Mouse (Mus musculus) embryonic facial prominence, embryonic 12.5 days (tissue): ENCODE measurements around the gene Ccdc189. TPM values are rescaled to one million over a fixed set of nuclear protein-coding genes. Genes with fewer than 3 reads are reported as not detected.

Experiments used
- ATAC-seq: fragments of 200-750 bp; cut with Nextera tagmentation; 2 replicates; pipeline ENCODE4 v1.8.0; 2017; ENCODE audit not compliant: insufficient number of reproducible peaks, insufficient read depth, low FRiP score, low TSS enrichment
- H3K27ac ChIP-seq: fragments of 300-500 bp; sonication (generic); 2 replicates; pipeline ENCODE4 v1.5.1; 2016; ENCODE audit warnings: mild to moderate bottlenecking
- H3K27me3 ChIP-seq: fragments of 300-500 bp; sonication (generic); 2 replicates; pipeline ENCODE4 v1.6.1; 2016; ENCODE audit warnings: mild to moderate bottlenecking, moderate library complexity
- H3K36me3 ChIP-seq: fragments of 300-500 bp; sonication (generic); 2 replicates; pipeline ENCODE4 v1.6.1; 2016; ENCODE audit warnings: mild to moderate bottlenecking
- H3K4me1 ChIP-seq: fragments of 300-500 bp; sonication (generic); 2 replicates; pipeline ENCODE4 v1.6.1; 2016
- H3K4me2 ChIP-seq: fragments of 300-500 bp; sonication (generic); replicated peaks from 2 replicates; pipeline ENCODE4 v1.6.1; 2016; ENCODE audit warnings: mild to moderate bottlenecking, moderate library complexity
- H3K4me3 ChIP-seq: fragments of 300-500 bp; sonication (generic); 2 replicates; pipeline ENCODE4 v1.5.1; 2016; ENCODE audit warnings: mild to moderate bottlenecking
- H3K9ac ChIP-seq: fragments of 300-500 bp; sonication (generic); 2 replicates; pipeline ENCODE4 v1.6.1; 2016; ENCODE audit warnings: mild to moderate bottlenecking, moderate library complexity
- H3K9me3 ChIP-seq: fragments of 300-500 bp; sonication (generic); 2 replicates; pipeline ENCODE4 v1.6.1; 2016; ENCODE audit warnings: mild to moderate bottlenecking, moderate library complexity
- WGBS: fragments of 180-500 bp; shearing (Covaris S2); methylation state at CpG from one replicate; pipeline ENCODE4 v1.1.7; 2016; 5-methylcytosine and 5-hydroxymethylcytosine counted together
- polyA plus RNA-seq: library from polyadenylated mRNA; unstranded; fragments of >200 nt; fragmentation: Nextera tagmentation; extraction: Ambion mirVana; gene quantifications from 2 replicates; pipeline ENCODE4 v1.2.1, GENCODE M21; 2016

Ccdc189 gene
- polyA plus RNA-seq, 1 experiment from 2014 or later: 11.0 TPM

- peak; percentile 19; the same call in 1 of the 2 replicates for ATAC-seq
- 1% methylated on average over 42 of the region's 44 CpGs for WGBS
- Histone ChIP-seq H3K4me2 (peak overlapping the region; percentile 86), H3K4me1 (peaks cover 13% of the 10 kb centered on the region), H3K9ac (peak overlapping the region; percentile 96), H3K27ac (peak overlapping the region; percentile 82), H3K36me3 (peaks cover 38% of the 10 kb centered on the region), H3K4me3 (peak overlapping the region; percentile 98), H3K27me3 (no peaks in the 10 kb centered on the region), H3K9me3 (peaks cover 5% of the 10 kb centered on the region; the same call in 1 of the 2 replicates)
Measured at GRCm38 (mm10) chr7:127614511-127614890, 26.1 kb upstream of the Ccdc189 start.

GRCm38 (mm10) chr7:127614091-127614490 lies 25.7 kb upstream of the Ccdc189 start:
- H3K4me2 ChIP-seq: peak overlapping the region; percentile 86
- no peaks in the 10 kb centered on the region for H3K27me3 ChIP-seq
- peak overlapping the region; percentile 96 for H3K9ac ChIP-seq
- no peak for ATAC-seq
- 16% methylated on average over 8 of the region's 8 CpGs for WGBS
- H3K36me3 ChIP-seq: peaks cover 42% of the 10 kb centered on the region
- H3K4me1 ChIP-seq: peaks cover 13% of the 10 kb centered on the region
- peak overlapping the region; percentile 82 for H3K27ac ChIP-seq
- H3K9me3 ChIP-seq: peaks cover 5% of the 10 kb centered on the region; the same call in 1 of the 2 replicates
- H3K4me3 ChIP-seq: peak overlapping the region; percentile 98

DNA sequence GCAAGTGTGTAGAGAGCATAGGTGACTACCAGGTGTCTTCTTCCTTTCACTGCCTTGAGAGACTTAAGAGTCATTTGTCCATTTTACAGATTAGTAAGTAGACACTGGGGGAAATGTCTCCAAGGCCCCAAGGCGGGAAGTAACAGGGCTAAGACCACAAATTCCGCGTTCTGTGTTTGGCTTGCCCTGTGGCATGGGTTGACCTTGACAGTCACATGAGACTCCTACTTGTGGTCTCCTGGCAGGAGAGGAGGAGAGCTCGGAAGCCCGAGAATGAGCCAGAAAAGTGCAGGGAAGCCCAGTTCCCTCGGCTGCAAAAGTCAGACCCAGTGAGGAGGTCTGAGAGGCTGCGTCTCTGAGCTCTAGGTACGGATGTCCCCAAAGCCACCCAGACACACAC lies 25.1 kb upstream of the Ccdc189 start:
- 78% methylated on average over 8 of the region's 8 CpGs for WGBS
- Histone ChIP-seq H3K9me3 (peaks cover 5% of the 10 kb centered on the region; the same call in 1 of the 2 replicates), H3K9ac (peak overlapping the region; percentile 96; the same call in 1 of the 2 replicates), H3K36me3 (peaks cover 48% of the 10 kb centered on the region), H3K27me3 (no peaks in the 10 kb centered on the region), H3K27ac (no peak overlapping the region; the same call in 1 of the 2 replicates), H3K4me3 (peak overlapping the region; percentile 98), H3K4me1 (peaks cover 13% of the 10 kb centered on the region), H3K4me2 (peak overlapping the region; percentile 86)
- no peak for ATAC-seq

DNA sequence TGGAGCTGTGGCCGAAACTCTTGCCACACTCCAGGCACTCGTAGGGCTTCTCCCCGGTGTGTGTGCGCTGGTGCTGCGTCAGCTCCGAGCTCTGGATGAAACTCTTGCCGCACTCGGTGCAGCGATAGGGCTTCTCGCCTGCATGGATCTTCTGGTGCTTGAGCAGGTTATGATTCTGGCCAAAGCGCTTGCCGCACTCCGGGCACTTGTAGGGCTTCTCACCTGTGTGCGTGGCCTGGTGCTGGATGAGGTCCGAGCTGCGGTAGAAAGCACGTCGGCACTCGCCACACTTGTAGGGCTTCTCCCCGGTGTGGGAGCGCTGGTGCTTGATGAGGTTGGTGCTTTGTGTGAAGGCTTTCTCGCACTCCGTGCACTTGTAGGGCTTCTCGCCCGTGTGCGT lies 23.2 kb upstream of the Ccdc189 start:
- Histone ChIP-seq H3K27me3 (no peaks in the 10 kb centered on the region), H3K27ac (no peak overlapping the region), H3K36me3 (peaks cover 62% of the 10 kb centered on the region), H3K9me3 (peaks cover 5% of the 10 kb centered on the region; the same call in 1 of the 2 replicates), H3K4me3 (0 out of 2 replicates have a peak overlapping the region, but pooled peaks have one; percentile 4), H3K4me2 (no peak overlapping the region), H3K4me1 (peaks cover 13% of the 10 kb centered on the region), H3K9ac (no peak overlapping the region)
- no peak for ATAC-seq
- 96% methylated on average over 26 of the region's 26 CpGs for WGBS

- 0 out of 2 replicates have a peak overlapping the region, but pooled peaks have one; percentile 4 for H3K4me3 ChIP-seq
- peaks cover 5% of the 10 kb centered on the region; the same call in 1 of the 2 replicates for H3K9me3 ChIP-seq
- no peak overlapping the region for H3K9ac ChIP-seq
- H3K36me3 ChIP-seq: peaks cover 68% of the 10 kb centered on the region
- no peaks in the 10 kb centered on the region for H3K27me3 ChIP-seq
- H3K27ac ChIP-seq: no peak overlapping the region
- WGBS: 96% methylated on average over 29 of the region's 29 CpGs
- no peak for ATAC-seq
- no peak overlapping the region for H3K4me2 ChIP-seq
- H3K4me1 ChIP-seq: peaks cover 13% of the 10 kb centered on the region
Measured at GRCm38 (mm10) chr7:127611011-127611410, 22.6 kb upstream of the Ccdc189 start.

- no peak for ATAC-seq
- Histone ChIP-seq H3K27ac (no peak overlapping the region), H3K4me1 (no peaks in the 10 kb centered on the region), H3K4me2 (no peak overlapping the region), H3K27me3 (no peaks in the 10 kb centered on the region), H3K9ac (no peak overlapping the region), H3K36me3 (peaks cover 87% of the 10 kb centered on the region), H3K4me3 (no peak overlapping the region), H3K9me3 (peaks cover 5% of the 10 kb centered on the region; the same call in 1 of the 2 replicates)
- 82% methylated on average over 6 of the region's 6 CpGs for WGBS
Measured at GRCm38 (mm10) chr7:127607150-127607549, 18.8 kb upstream of the Ccdc189 start.

- H3K4me3 ChIP-seq: no peak overlapping the region
- H3K4me1 ChIP-seq: no peaks in the 10 kb centered on the region
- no peak overlapping the region for H3K27ac ChIP-seq
- peaks cover 85% of the 10 kb centered on the region for H3K36me3 ChIP-seq
- WGBS: 87% methylated on average over 10 of the region's 10 CpGs
- ATAC-seq: no peak
- H3K9me3 ChIP-seq: no peaks in the 10 kb centered on the region
- no peak overlapping the region for H3K9ac ChIP-seq
- no peaks in the 10 kb centered on the region for H3K27me3 ChIP-seq
- H3K4me2 ChIP-seq: no peak overlapping the region
Measured at GRCm38 (mm10) chr7:127604256-127604655, 15.9 kb upstream of the Ccdc189 start.

DNA sequence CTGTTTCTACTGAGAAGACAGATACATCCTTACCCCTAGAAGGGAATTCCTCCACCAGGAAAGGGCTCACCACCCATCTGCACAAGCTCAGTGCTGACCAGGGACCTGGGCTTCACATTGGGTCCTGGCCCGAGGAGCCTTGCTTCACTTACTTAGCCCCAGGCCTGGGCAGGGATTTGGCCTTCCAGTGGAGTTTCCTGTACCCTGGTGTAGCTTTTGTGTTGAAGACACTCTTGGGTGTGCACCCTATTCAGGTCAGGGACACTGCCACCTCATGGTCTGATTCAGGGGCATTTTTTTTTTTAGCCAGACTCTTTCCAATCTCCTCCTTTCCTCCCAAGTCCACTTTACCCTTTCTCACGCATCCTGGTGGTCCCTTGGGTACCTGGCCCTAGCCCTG lies 14.5 kb upstream of the Ccdc189 start:
- no peak overlapping the region for H3K4me2 ChIP-seq
- no peaks in the 10 kb centered on the region for H3K4me1 ChIP-seq
- H3K9ac ChIP-seq: no peak overlapping the region
- H3K4me3 ChIP-seq: no peak overlapping the region
- ATAC-seq: no peak
- H3K9me3 ChIP-seq: no peaks in the 10 kb centered on the region
- 78% methylated on average over 2 of the region's 2 CpGs for WGBS
- H3K27ac ChIP-seq: no peak overlapping the region
- peaks cover 83% of the 10 kb centered on the region for H3K36me3 ChIP-seq
- no peaks in the 10 kb centered on the region for H3K27me3 ChIP-seq

DNA sequence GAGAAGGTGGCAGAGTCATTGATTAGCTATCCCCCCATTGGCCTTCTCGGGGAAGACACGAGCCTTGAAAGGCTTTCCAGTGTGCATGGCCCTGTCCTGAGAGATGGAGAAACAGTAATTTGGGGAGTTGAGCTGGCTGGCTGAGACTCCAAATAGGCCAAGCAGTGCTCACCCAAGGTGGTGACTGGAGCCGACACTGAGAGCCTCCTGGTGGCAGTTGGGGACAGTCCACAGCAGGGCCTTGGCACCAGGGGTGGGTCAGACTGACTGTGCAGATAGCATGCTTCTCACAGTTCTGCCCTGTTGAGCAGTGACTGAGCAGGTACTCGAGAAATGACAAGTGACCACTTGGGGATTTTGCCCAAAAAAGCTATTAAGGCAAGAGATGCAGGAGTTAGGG lies 13.3 kb upstream of the Ccdc189 start:
- Histone ChIP-seq H3K27me3 (no peaks in the 10 kb centered on the region), H3K4me2 (no peak overlapping the region), H3K9me3 (no peaks in the 10 kb centered on the region), H3K4me3 (no peak overlapping the region), H3K4me1 (no peaks in the 10 kb centered on the region), H3K27ac (no peak overlapping the region), H3K9ac (no peak overlapping the region), H3K36me3 (peaks cover 88% of the 10 kb centered on the region)
- ATAC-seq: no peak
- WGBS: 85% methylated on average over 4 of the region's 4 CpGs

GRCm38 (mm10) chr7:127600612-127601011 lies 12.2 kb upstream of the Ccdc189 start:
- Histone ChIP-seq H3K27me3 (no peaks in the 10 kb centered on the region), H3K4me2 (no peak overlapping the region), H3K4me3 (no peak overlapping the region), H3K9me3 (no peaks in the 10 kb centered on the region), H3K27ac (no peak overlapping the region), H3K4me1 (no peaks in the 10 kb centered on the region), H3K36me3 (peaks cover 90% of the 10 kb centered on the region), H3K9ac (no peak overlapping the region)
- WGBS: 93% methylated on average over 7 of the region's 7 CpGs
- no peak for ATAC-seq

DNA sequence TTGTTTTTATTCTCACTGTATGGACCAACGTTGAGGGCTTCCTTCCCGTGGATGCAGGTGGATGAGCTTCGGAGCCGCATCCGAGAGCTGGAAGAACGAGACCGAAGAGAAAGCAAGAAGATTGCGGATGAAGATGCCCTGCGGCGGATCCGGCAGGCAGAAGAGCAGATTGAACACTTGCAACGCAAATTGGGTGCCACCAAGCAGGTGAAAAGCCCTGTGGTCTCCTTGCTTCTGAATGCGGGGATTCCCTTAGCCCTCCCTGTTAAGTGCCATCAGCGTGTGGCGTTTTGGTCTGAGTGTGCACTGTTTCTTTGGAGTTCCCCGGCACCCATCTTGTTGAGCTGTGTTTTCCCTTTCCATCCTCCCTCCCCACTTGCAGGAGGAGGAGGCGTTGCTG lies 8.4 kb upstream of the Ccdc189 start:
- WGBS: 94% methylated on average over 17 of the region's 17 CpGs
- H3K36me3 ChIP-seq: peaks cover 96% of the 10 kb centered on the region
- H3K4me2 ChIP-seq: no peak overlapping the region
- H3K9me3 ChIP-seq: no peaks in the 10 kb centered on the region
- no peak for ATAC-seq
- no peak overlapping the region for H3K9ac ChIP-seq
- no peaks in the 10 kb centered on the region for H3K27me3 ChIP-seq
- no peak overlapping the region for H3K27ac ChIP-seq
- no peaks in the 10 kb centered on the region for H3K4me1 ChIP-seq
- H3K4me3 ChIP-seq: no peak overlapping the region

GRCm38 (mm10) chr7:127592575-127592974 lies 4.2 kb upstream of the Ccdc189 start:
- peaks cover 79% of the 10 kb centered on the region for H3K36me3 ChIP-seq
- 90% methylated on average over 14 of the region's 14 CpGs for WGBS

More at GRCm38 (mm10) chr7:127592575-127592974, 4.2 kb upstream of the Ccdc189 start:
- Histone ChIP-seq H3K4me3 (no peak overlapping the region), H3K27me3 (no peaks in the 10 kb centered on the region), H3K9ac (no peak overlapping the region), H3K9me3 (no peaks in the 10 kb centered on the region), H3K4me2 (no peak overlapping the region), H3K4me1 (peaks cover 8% of the 10 kb centered on the region), H3K27ac (no peak overlapping the region)
- ATAC-seq: no peak
